8 mouse cellular contexts compared by ENCODE assay signal in the genomic region with DNA sequence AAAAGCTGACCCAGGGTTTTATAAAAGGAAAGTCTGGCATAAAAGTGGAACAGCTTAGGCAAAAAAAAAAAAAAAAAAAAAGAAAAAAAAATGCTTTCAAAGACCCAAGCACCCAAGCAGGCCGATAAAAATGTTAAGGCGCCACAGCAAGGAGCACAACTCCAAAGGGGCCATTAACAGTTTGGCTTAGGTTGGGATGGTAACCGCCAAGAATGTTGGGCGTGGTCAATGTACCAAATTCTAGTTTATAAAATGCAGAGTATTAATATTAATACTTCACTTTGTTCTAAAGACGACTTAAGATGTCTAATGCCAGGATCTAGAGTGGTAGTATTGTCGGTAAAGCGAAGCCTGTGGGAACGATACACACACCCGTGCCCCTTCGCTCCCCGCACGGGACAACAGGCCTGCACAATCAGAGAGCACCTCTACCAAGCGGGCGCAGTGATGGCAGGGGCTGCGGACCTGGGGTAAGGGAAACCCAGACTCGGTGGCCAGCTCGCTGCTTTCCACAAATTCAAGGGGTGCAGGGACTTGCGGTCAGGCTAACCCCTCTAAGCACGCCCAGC. TPM values are rescaled to one million over a fixed set of nuclear protein-coding genes. Genes with fewer than 3 reads are reported as not detected.
A peak's percentile ranks its signal among the peaks of the same experiment; 100 is the strongest.
DNase-seq lines count a peak whose midpoint lies in the region; ATAC-seq lines count a peak whose summit lies in the region.

No protein-coding gene starts in this region.

- no peaks in the 10 kb centered on the region for H3K36me3 ChIP-seq in macrophage (ENCODE audit: inconsistent target)

- H3K4me3 ChIP-seq in macrophage (ENCODE audit: inconsistent target) = peak overlapping the region; percentile 76

- no peaks in the 10 kb centered on the region for H3K79me2 ChIP-seq in macrophage (ENCODE audit: inconsistent target)

- no peak overlapping the region for H3K27ac ChIP-seq in macrophage

- peak; percentile 11 for ATAC-seq in activated CD4-positive, CD25-positive, alpha-beta regulatory T cell, adult 4 months
- peak; percentile 30 to 34; a peak in 3 of 4 replicates for ATAC-seq in hematopoietic stem cell, adult 5-6 weeks (replicated peaks in 1 of 2; ENCODE audit: insufficient read depth in 1 of 2, low FRiP score in 2 of 2, low TSS enrichment in 1 of 2, low read depth in 1 of 2, poor library complexity in 2 of 2, severe bottlenecking in 2 of 2)

- peak; percentile 23 for DNase-seq in kidney, postnatal 10 days
- no peak for DNase-seq in kidney, postnatal 36 days
- no peak for DNase-seq in layer of hippocampus, postnatal 10 days (ENCODE audit: low spot score in 2 of 2)
- DNase-seq in thymus, postnatal 4 days = no peak
- DNase-seq in layer of hippocampus, postnatal 14 days (ENCODE audit: low spot score in 2 of 2) = no peak

- WGBS in macrophage (ENCODE audit: missing documents) = 8% methylated on average over 19 of the region's 19 CpGs

RNA-seq across cellular contexts. Expression of a gene that starts 0.9 kb away (rescaled TPM):
- polyA plus RNA-seq in activated CD4-positive, CD25-positive, alpha-beta regulatory T cell, adult 4 months (2017; shearing (Covaris generic)) = 1 to 10 TPM; 2.3 to 3.1 TPM
- total RNA-seq in hematopoietic stem cell, adult 5-6 weeks (2017) = 4.7 and 10.4 TPM in 2 replicates
- total RNA-seq in macrophage (2018; cell fraction: chromatin; rRNA removed) = 1 to 10 TPM; 1.3 to 9.1 (median 2.5) TPM
- 1 to 10 TPM; 1.7 to 8.5 (median 3.2) TPM for total RNA-seq in macrophage (2018; cell fraction: cytosol; rRNA removed)
- 10 to 100 TPM in 2 of 26 experiments, 1 to 10 TPM in 24; 1.3 to 18.9 (median 3.8) TPM for total RNA-seq in macrophage (2018; cell fraction: nucleus; rRNA removed)
- 2.8 to 5.0 TPM (median 3.9 TPM) in 3 replicates for polyA plus RNA-seq in macrophage (2018)
- 10 to 100 TPM; 45.3 to 45.5 TPM for total RNA-seq in layer of hippocampus, postnatal 10 days (2021)
- total RNA-seq in layer of hippocampus, postnatal 14 days (2021) = 10 to 100 TPM; 39.2 to 43.4 TPM
